17 mouse cellular contexts compared by ENCODE assay signal in the genomic region with DNA sequence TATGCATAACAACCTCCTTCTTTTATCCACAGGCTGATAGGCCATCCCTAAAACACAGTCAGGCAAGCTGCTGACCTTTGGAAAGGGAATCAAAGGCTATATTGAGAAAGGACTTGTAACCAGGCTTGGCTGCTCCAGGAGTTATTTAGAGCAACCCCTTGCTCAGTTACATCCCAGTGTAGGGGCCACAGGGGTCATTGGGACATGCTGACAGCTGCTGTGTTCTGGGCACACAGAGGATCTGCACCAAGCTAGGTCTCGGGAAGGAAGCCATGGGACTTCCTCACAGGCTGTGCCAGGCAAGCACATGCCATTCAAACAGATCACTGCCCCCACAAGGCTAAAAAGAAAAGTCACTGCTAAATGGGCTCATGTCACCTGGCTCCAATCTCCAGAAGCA. TPM values are rescaled to one million over a fixed set of nuclear protein-coding genes. Genes with fewer than 3 reads are reported as not detected.
DNase-seq lines count a peak whose midpoint lies in the region; ATAC-seq and TF ChIP-seq lines count a peak whose summit lies in the region.
"Had no signal": no experiment of that assay in that cellular context is flagged by ENCODE, and none has a peak within 500 bp of the region (broad histone marks: within the 10 kb centered on the region; RNA-seq: fewer than 3 reads in every experiment).

No protein-coding gene starts in this region.

- intact Hi-C loops in gastrocnemius, adult 2 months (cut with DNase I): no loop called here

- no peaks in the 10 kb centered on the region for H3K36me3 ChIP-seq in kidney, adult 2 months (ENCODE audit: control insufficient read depth, insufficient read depth, low read length)
- H3K36me3 ChIP-seq in kidney, embryonic 16.5 days (ENCODE audit: insufficient read depth, low read length): no peaks in the 10 kb centered on the region
- no peaks in the 10 kb centered on the region for H3K36me3 ChIP-seq in hindbrain, embryonic 14.5 days (replicated peaks; ENCODE audit: control insufficient read depth, insufficient read depth)
- H3K36me3 ChIP-seq: limb, embryonic 10.5 days; midbrain, embryonic 10.5 days; neural tube, embryonic 13.5 days; stomach, embryonic 15.5 days had no signal

- H3K4me1 ChIP-seq in kidney, adult 2 months (ENCODE audit: control insufficient read depth, insufficient read depth, low read length): peaks cover 9% of the 10 kb centered on the region; the same call in 1 of the 2 replicates
- no peaks in the 10 kb centered on the region for H3K4me1 ChIP-seq in kidney, embryonic 16.5 days (ENCODE audit: insufficient read depth, low read length)
- no peaks in the 10 kb centered on the region for H3K4me1 ChIP-seq in hindbrain, embryonic 14.5 days (replicated peaks; ENCODE audit: control insufficient read depth, insufficient read depth, low read length)
- H3K4me1 ChIP-seq: forebrain, embryonic 13.5 days; midbrain, embryonic 10.5 days; neural tube, embryonic 13.5 days; stomach, embryonic 15.5 days had no signal

- no peaks in the 10 kb centered on the region for H3K27me3 ChIP-seq in kidney, adult 2 months (replicated peaks; ENCODE audit: control insufficient read depth, insufficient read depth, low read length)
- no peaks in the 10 kb centered on the region for H3K27me3 ChIP-seq in kidney, embryonic 16.5 days (ENCODE audit: insufficient read depth, low read length)
- H3K27me3 ChIP-seq in hindbrain, embryonic 14.5 days (ENCODE audit: control insufficient read depth, insufficient read depth, low read length): no peaks in the 10 kb centered on the region
- H3K27me3 ChIP-seq: forebrain, embryonic 13.5 days; neural tube, embryonic 13.5 days; stomach, embryonic 15.5 days had no signal

- H3K9ac ChIP-seq in kidney, embryonic 16.5 days (replicated peaks; ENCODE audit: low read length): no peak overlapping the region
- H3K9ac ChIP-seq in hindbrain, embryonic 14.5 days: no peak overlapping the region
- H3K9ac ChIP-seq: forebrain, embryonic 13.5 days; neural tube, embryonic 13.5 days; stomach, embryonic 15.5 days had no signal

- no peak overlapping the region for H3K27ac ChIP-seq in kidney, adult 2 months (ENCODE audit: insufficient read depth, low read depth, low read length)
- no peak overlapping the region for H3K27ac ChIP-seq in kidney, embryonic 16.5 days (ENCODE audit: low read length)
- H3K27ac ChIP-seq in gastrocnemius, adult 2 months: peak overlapping the region; percentile 94
- H3K27ac ChIP-seq in hindbrain, embryonic 14.5 days: no peak overlapping the region
- H3K27ac ChIP-seq: forebrain, embryonic 13.5 days; hindbrain, postnatal 0 days; limb, embryonic 10.5 days; midbrain, embryonic 10.5 days; neural tube, embryonic 13.5 days; stomach, embryonic 15.5 days had no signal

- peak; percentile 65 for DNase-seq in kidney, adult 2 months
- peak; percentile 54 for DNase-seq in Muller cell, postnatal 12 days (ENCODE audit: inconsistent ontology term)
- peak; percentile 92 for DNase-seq in gastrocnemius, adult 2 months
- DNase-seq in kidney, postnatal 25 days: peak; percentile 35 to 82
- DNase-seq in right cerebral cortex, postnatal 36 days (ENCODE audit: low spot score in 2 of 2): no peak
- DNase-seq in thymus, postnatal 10 days (ENCODE audit: low spot score in 2 of 2): no peak
- no peak for DNase-seq in hindbrain, embryonic 14.5 days (ENCODE audit: low spot score)
- DNase-seq: cerebellum, adult 18-20 months; lung, postnatal 10 days; right cerebral cortex, adult 18-20 months had no signal

- 36% methylated on average over 1 of the region's 1 CpGs for WGBS in kidney, adult 2 months
- 43% methylated on average over 1 of the region's 1 CpGs for WGBS in kidney, embryonic 16.5 days
- 41% methylated on average over 1 of the region's 1 CpGs for WGBS in hindbrain, embryonic 14.5 days

- no peak overlapping the region for H3K4me2 ChIP-seq in kidney, embryonic 16.5 days (replicated peaks; ENCODE audit: low read depth, low read length)
- H3K4me2 ChIP-seq in hindbrain, embryonic 14.5 days (replicated peaks): no peak overlapping the region
- H3K4me2 ChIP-seq: forebrain, embryonic 13.5 days; neural tube, embryonic 13.5 days; stomach, embryonic 15.5 days had no signal

- no peak for TF ChIP-seq CTCF in kidney, adult 2 months (conservative IDR thresholded peaks at IDR 0.05; ENCODE audit: insufficient read depth, insufficient read length, low read depth, low read length)
- peak; percentile 11; the same call in 1 of the 2 replicates for TF ChIP-seq CTCF in gastrocnemius, adult 2 months (IDR thresholded peaks at IDR 0.05)

- TF ChIP-seq POLR2A in kidney, adult 2 months (IDR thresholded peaks at IDR 0.05; ENCODE audit: low read depth, low read length): no peak

- ATAC-seq in kidney, embryonic 16.5 days (ENCODE audit: low FRiP score, low TSS enrichment): no peak
- ATAC-seq in hindbrain, embryonic 14.5 days (ENCODE audit: low FRiP score): no peak
- ATAC-seq: forebrain, embryonic 13.5 days; hindbrain, postnatal 0 days had no signal

- H3K4me3 ChIP-seq in kidney, adult 2 months (ENCODE audit: insufficient read depth, low read depth, low read length): no peak overlapping the region
- no peak overlapping the region for H3K4me3 ChIP-seq in kidney, embryonic 16.5 days (ENCODE audit: low read length)
- no peak overlapping the region for H3K4me3 ChIP-seq in gastrocnemius, adult 2 months
- H3K4me3 ChIP-seq in hindbrain, embryonic 14.5 days (replicated peaks; ENCODE audit: low read length): no peak overlapping the region
- H3K4me3 ChIP-seq: forebrain, embryonic 13.5 days; limb, embryonic 10.5 days; midbrain, embryonic 10.5 days; neural tube, embryonic 13.5 days; stomach, embryonic 15.5 days had no signal

- no peaks in the 10 kb centered on the region for H3K9me3 ChIP-seq in kidney, embryonic 16.5 days (ENCODE audit: low read length)
- no peaks in the 10 kb centered on the region for H3K9me3 ChIP-seq in hindbrain, embryonic 14.5 days (ENCODE audit: control insufficient read depth, low read length)
- H3K9me3 ChIP-seq: forebrain, embryonic 13.5 days; limb, embryonic 10.5 days; midbrain, embryonic 10.5 days; neural tube, embryonic 13.5 days; stomach, embryonic 15.5 days had no signal

RNA-seq across cellular contexts. Expression of a gene that starts 14.5 kb away (rescaled TPM):
- 35.5 and 41.4 TPM in 2 replicates for polyA plus RNA-seq in kidney, adult 2 months (2012; rRNA removed)
- polyA plus RNA-seq in kidney, embryonic 16.5 days (2015; fragmentation: Nextera tagmentation; extraction: Ambion mirVana): 190 TPM in 2 replicates
- total RNA-seq in gastrocnemius, adult 2 months (2021): 10 to 100 TPM; 29.2 to 34.4 TPM
- polyA plus RNA-seq in hindbrain, embryonic 14.5 days (2014; fragmentation: Nextera tagmentation; extraction: Ambion mirVana): 203 and 213 TPM in 2 replicates

RNA-seq across cellular contexts. Expression of a gene that starts 22.2 kb away (rescaled TPM):
- 175 and 184 TPM in 2 replicates for polyA plus RNA-seq in kidney, adult 2 months (2012; rRNA removed)
- 1,037 and 1,064 TPM in 2 replicates for polyA plus RNA-seq in kidney, embryonic 16.5 days (2015; fragmentation: Nextera tagmentation; extraction: Ambion mirVana)
- total RNA-seq in gastrocnemius, adult 2 months (2021): 100 to 1,000 TPM; 475 to 511 TPM
- 541 and 555 TPM in 2 replicates for polyA plus RNA-seq in hindbrain, embryonic 14.5 days (2014; fragmentation: Nextera tagmentation; extraction: Ambion mirVana)

RNA-seq across cellular contexts. Expression of a gene that starts 34.5 kb away (rescaled TPM):
- polyA plus RNA-seq in kidney, adult 2 months (2012; rRNA removed): 14.1 and 18.4 TPM in 2 replicates
- 41.3 and 49.3 TPM in 2 replicates for polyA plus RNA-seq in kidney, embryonic 16.5 days (2015; fragmentation: Nextera tagmentation; extraction: Ambion mirVana)
- total RNA-seq in gastrocnemius, adult 2 months (2021): 10 to 100 TPM; 17.7 to 21.1 TPM
- polyA plus RNA-seq in hindbrain, embryonic 14.5 days (2014; fragmentation: Nextera tagmentation; extraction: Ambion mirVana): 21.1 and 21.7 TPM in 2 replicates

RNA-seq across cellular contexts. Expression of a gene that starts 37.5 kb away (rescaled TPM):
- 0.53 and 0.77 TPM in 2 replicates for polyA plus RNA-seq in kidney, adult 2 months (2012; rRNA removed)
- 2.7 and 5.2 TPM in 2 replicates for polyA plus RNA-seq in kidney, embryonic 16.5 days (2015; fragmentation: Nextera tagmentation; extraction: Ambion mirVana)
- total RNA-seq in gastrocnemius, adult 2 months (2021): 1 to 10 TPM in 1 of 2 experiments, under 1 TPM in 1; 0.45 to 1.7 TPM
- polyA plus RNA-seq in hindbrain, embryonic 14.5 days (2014; fragmentation: Nextera tagmentation; extraction: Ambion mirVana): 1.1 and 5.8 TPM in 2 replicates
- total RNA-seq: hindbrain, postnatal 0 days had no signal

RNA-seq across cellular contexts. Expression of a gene that starts 40.6 kb away (rescaled TPM):
- 19.8 and 21.2 TPM in 2 replicates for polyA plus RNA-seq in kidney, adult 2 months (2012; rRNA removed)
- 62.5 and 67.1 TPM in 2 replicates for polyA plus RNA-seq in kidney, embryonic 16.5 days (2015; fragmentation: Nextera tagmentation; extraction: Ambion mirVana)
- 1 to 10 TPM; 5.9 to 6.4 TPM for total RNA-seq in gastrocnemius, adult 2 months (2021)
- 36.6 and 38.5 TPM in 2 replicates for polyA plus RNA-seq in hindbrain, embryonic 14.5 days (2014; fragmentation: Nextera tagmentation; extraction: Ambion mirVana)

Comparison
In these comparisons a context has a peak if more than half of its experiments do, and no peak if none do; other contexts are left out.
1. DNase-seq: peak in kidney, adult 2 months (single experiment), Muller cell, postnatal 12 days (single experiment), gastrocnemius, adult 2 months (single experiment) and kidney, postnatal 25 days (2 of 2); none in right cerebral cortex, postnatal 36 days (0 of 2), thymus, postnatal 10 days (0 of 2) and hindbrain, embryonic 14.5 days (single experiment).